ENCODE assay signal across 17 mouse cellular contexts in genomic region chr10:111488793-111489192, GRCm38 (mm10). TPM values are rescaled to one million over a fixed set of nuclear protein-coding genes. Genes with fewer than 3 reads are reported as not detected.
DNase-seq lines count a peak whose midpoint lies in the region; ATAC-seq and TF ChIP-seq lines count a peak whose summit lies in the region.
"Had no signal": no experiment of that assay in that cellular context is flagged by ENCODE, and none has a peak within 500 bp of the region (broad histone marks: within the 10 kb centered on the region; RNA-seq: fewer than 3 reads in every experiment).

No protein-coding gene starts in this region.

- intact Hi-C loops in heart, adult 2 months (cut with DNase I), result loop anchor here (5.0 kb wide), 1 partner anchor 261 kb away; no protein-coding TSS in a partner anchor
- intact Hi-C loops in heart, postnatal 14 days (cut with DNase I), result loop anchor here (5.0 to 10.0 kb wide), 2 partner anchors 261 to 616 kb away; no protein-coding TSS in a partner anchor

- ATAC-seq in lung, postnatal 0 days, result no peak
- ATAC-seq in stomach, postnatal 0 days (ENCODE audit: low FRiP score, low TSS enrichment), result no peak
- no peak for ATAC-seq in neural tube, embryonic 15.5 days (ENCODE audit: low FRiP score)

- no peak for TF ChIP-seq EP300 in heart, adult 2 months (IDR thresholded peaks at IDR 0.05; ENCODE audit: insufficient read depth, low read depth, low read length)
- no peak for TF ChIP-seq EP300 in lung, postnatal 0 days (IDR thresholded peaks at IDR 0.05)
- TF ChIP-seq EP300 in stomach, postnatal 0 days (optimal IDR thresholded peaks at IDR 0.05), result no peak

- H3K27me3 ChIP-seq in heart, adult 2 months (ENCODE audit: control insufficient read depth, insufficient read depth, low read length), result no peaks in the 10 kb centered on the region
- no peaks in the 10 kb centered on the region for H3K27me3 ChIP-seq in lung, postnatal 0 days (replicated peaks; ENCODE audit: insufficient read depth, low read length)
- no peaks in the 10 kb centered on the region for H3K27me3 ChIP-seq in stomach, postnatal 0 days (ENCODE audit: control insufficient read depth, insufficient read depth, low read length)
- no peaks in the 10 kb centered on the region for H3K27me3 ChIP-seq in neural tube, embryonic 15.5 days (replicated peaks)
- H3K27me3 ChIP-seq: heart, embryonic 15.5 days; hindbrain, embryonic 15.5 days; kidney, embryonic 15.5 days; megakaryocyte, embryonic 14.5 days had no signal

- H3K36me3 ChIP-seq in heart, adult 2 months (ENCODE audit: control insufficient read depth, insufficient read depth, low read length), result no peaks in the 10 kb centered on the region; the same call in 1 of the 2 replicates
- peaks cover 15% of the 10 kb centered on the region; the same call in 1 of the 2 replicates for H3K36me3 ChIP-seq in lung, postnatal 0 days (ENCODE audit: insufficient read depth, low read length)
- H3K36me3 ChIP-seq in stomach, postnatal 0 days (ENCODE audit: control insufficient read depth, insufficient read depth, low read length), result peaks cover 7% of the 10 kb centered on the region; the same call in 1 of the 2 replicates
- H3K36me3 ChIP-seq in neural tube, embryonic 15.5 days, result peaks cover 51% of the 10 kb centered on the region

- no peak overlapping the region for H3K9ac ChIP-seq in heart, adult 2 months (ENCODE audit: low read depth, low read length)
- no peak overlapping the region for H3K9ac ChIP-seq in lung, postnatal 0 days (replicated peaks; ENCODE audit: low read depth)
- no peak overlapping the region for H3K9ac ChIP-seq in stomach, postnatal 0 days (ENCODE audit: low read length)
- H3K9ac ChIP-seq in neural tube, embryonic 15.5 days (replicated peaks), result no peak overlapping the region
- H3K9ac ChIP-seq: heart, embryonic 15.5 days; hindbrain, embryonic 15.5 days; kidney, embryonic 15.5 days had no signal

- H3K4me1 ChIP-seq in heart, adult 2 months (ENCODE audit: control insufficient read depth, insufficient read depth, low read length), result no peaks in the 10 kb centered on the region; the same call in 1 of the 2 replicates
- H3K4me1 ChIP-seq in lung, postnatal 0 days (ENCODE audit: insufficient read depth, low read depth, low read length), result 0 out of 2 replicates have a peak, but pooled peaks cover 3% of the 10 kb centered on the region
- no peaks in the 10 kb centered on the region for H3K4me1 ChIP-seq in stomach, postnatal 0 days (replicated peaks; ENCODE audit: control insufficient read depth, insufficient read depth)
- no peaks in the 10 kb centered on the region for H3K4me1 ChIP-seq in neural tube, embryonic 15.5 days
- H3K4me1 ChIP-seq: hindbrain, embryonic 15.5 days; kidney, embryonic 15.5 days had no signal

- TF ChIP-seq POLR2A in heart, adult 2 months (IDR thresholded peaks at IDR 0.05; ENCODE audit: insufficient read depth, low read depth, low read length), result no peak

- H3K27ac ChIP-seq in heart, adult 2 months, result no peak overlapping the region
- no peak overlapping the region for H3K27ac ChIP-seq in lung, postnatal 0 days (ENCODE audit: low read length)
- H3K27ac ChIP-seq in stomach, postnatal 0 days (replicated peaks), result no peak overlapping the region
- H3K27ac ChIP-seq in neural tube, embryonic 15.5 days (replicated peaks), result no peak overlapping the region
- H3K27ac ChIP-seq: heart, embryonic 15.5 days; hindbrain, embryonic 15.5 days; kidney, embryonic 15.5 days had no signal

- WGBS in heart, adult 2 months, result 87% methylated on average over 2 of the region's 2 CpGs
- 67% methylated on average over 2 of the region's 2 CpGs for WGBS in lung, postnatal 0 days
- 80% methylated on average over 2 of the region's 2 CpGs for whole genome bisulfite sequencing in stomach, postnatal 0 days
- WGBS in neural tube, embryonic 15.5 days, result 78% methylated on average over 2 of the region's 2 CpGs

- no peak overlapping the region for H3K4me2 ChIP-seq in lung, postnatal 0 days (replicated peaks; ENCODE audit: low read depth, low read length)
- no peak overlapping the region for H3K4me2 ChIP-seq in stomach, postnatal 0 days (replicated peaks; ENCODE audit: low read depth)
- H3K4me2 ChIP-seq in neural tube, embryonic 15.5 days, result no peak overlapping the region
- H3K4me2 ChIP-seq: heart, embryonic 15.5 days; hindbrain, embryonic 15.5 days; kidney, embryonic 15.5 days had no signal

- no peak for DNase-seq in heart, adult 2 months
- DNase-seq in heart, postnatal 14 days, result no peak
- no peak for DNase-seq in lung, postnatal 0 days (ENCODE audit: low spot score)
- DNase-seq in lung, postnatal 4 days, result no peak
- DNase-seq in NIH3T3 (ENCODE audit: low read depth), result peak; percentile 50
- DNase-seq in stomach, postnatal 0 days (ENCODE audit: low spot score), result no peak
- no peak for DNase-seq in cerebellum, adult 9-10 months
- DNase-seq: adrenal gland, postnatal 10 days; cerebellum, postnatal 10 days; left cerebral cortex, postnatal 4 days; thymus, postnatal 36 days had no signal

- 0 out of 2 replicates have a peak, but pooled peaks cover 2% of the 10 kb centered on the region for H3K79me2 ChIP-seq in heart, adult 2 months (replicated peaks; ENCODE audit: control insufficient read depth, insufficient read depth, low read length)

- H3K4me3 ChIP-seq in heart, adult 2 months, result no peak overlapping the region
- H3K4me3 ChIP-seq in lung, postnatal 0 days (ENCODE audit: low read depth, low read length), result no peak overlapping the region
- H3K4me3 ChIP-seq in stomach, postnatal 0 days (ENCODE audit: low read depth, low read length), result no peak overlapping the region
- H3K4me3 ChIP-seq in neural tube, embryonic 15.5 days (replicated peaks), result no peak overlapping the region
- H3K4me3 ChIP-seq: erythroblast, embryonic 14.5 days; heart, embryonic 15.5 days; hindbrain, embryonic 15.5 days; kidney, embryonic 15.5 days; megakaryocyte, embryonic 14.5 days had no signal

- peak; percentile 46 for TF ChIP-seq CTCF in heart, adult 2 months (IDR thresholded peaks at IDR 0.05)
- TF ChIP-seq CTCF in lung, postnatal 0 days (IDR thresholded peaks at IDR 0.05), result peak; percentile 50
- peak; percentile 55 for TF ChIP-seq CTCF in stomach, postnatal 0 days (IDR thresholded peaks at IDR 0.05; ENCODE audit: low read depth)

- H3K9me3 ChIP-seq in lung, postnatal 0 days (ENCODE audit: low read length), result no peaks in the 10 kb centered on the region
- H3K9me3 ChIP-seq in stomach, postnatal 0 days (ENCODE audit: control insufficient read depth, low read length), result no peaks in the 10 kb centered on the region
- no peaks in the 10 kb centered on the region for H3K9me3 ChIP-seq in neural tube, embryonic 15.5 days (replicated peaks)
- H3K9me3 ChIP-seq: heart, embryonic 15.5 days; hindbrain, embryonic 15.5 days; kidney, embryonic 15.5 days; megakaryocyte, embryonic 14.5 days had no signal

RNA-seq across cellular contexts. Expression of gene Nap1l1, which starts 15.8 kb away (rescaled TPM):
- total RNA-seq in heart, adult 2 months (2021), result 10 to 100 TPM; 66.6 to 66.7 TPM
- polyA plus RNA-seq in heart, adult 2 months (2012; rRNA removed), result 10.5 and 21.2 TPM in 2 replicates
- total RNA-seq in heart, postnatal 14 days (2021), result 10 to 100 TPM; 59.7 to 65.9 TPM
- polyA plus RNA-seq in lung, postnatal 0 days (2015; fragmentation: Nextera tagmentation; extraction: Ambion mirVana), result 127 and 133 TPM in 2 replicates
- polyA plus RNA-seq in stomach, postnatal 0 days (2015; fragmentation: Nextera tagmentation; extraction: Ambion mirVana), result 85.1 and 90.6 TPM in 2 replicates
- polyA plus RNA-seq in neural tube, embryonic 15.5 days (2015; fragmentation: Nextera tagmentation; extraction: Ambion mirVana), result 162 and 180 TPM in 2 replicates

RNA-seq across cellular contexts. Expression of gene Phlda1, which starts 17.3 kb away (rescaled TPM):
- total RNA-seq in heart, adult 2 months (2021), result 10 to 100 TPM; 13.4 to 16.2 TPM
- polyA plus RNA-seq in heart, adult 2 months (2012; rRNA removed), result 8.4 and 16.8 TPM in 2 replicates
- total RNA-seq in heart, postnatal 14 days (2021), result 10 to 100 TPM; 20.3 to 22.3 TPM
- 97.0 and 100.0 TPM in 2 replicates for polyA plus RNA-seq in lung, postnatal 0 days (2015; fragmentation: Nextera tagmentation; extraction: Ambion mirVana)
- polyA plus RNA-seq in stomach, postnatal 0 days (2015; fragmentation: Nextera tagmentation; extraction: Ambion mirVana), result 29.6 and 32.3 TPM in 2 replicates
- 67.4 and 69.7 TPM in 2 replicates for polyA plus RNA-seq in neural tube, embryonic 15.5 days (2015; fragmentation: Nextera tagmentation; extraction: Ambion mirVana)
